Mouse (Mus musculus) lung, postnatal 14 days (tissue): Measurements from ENCODE around the gene Tmem51.
A peak's percentile ranks its signal among the peaks of the same experiment; 100 is the strongest.

Experiments
- DNase-seq: peaks from one replicate; pipeline ENCODE4 v3.0.0; 2021

Tmem51 gene

DNA sequence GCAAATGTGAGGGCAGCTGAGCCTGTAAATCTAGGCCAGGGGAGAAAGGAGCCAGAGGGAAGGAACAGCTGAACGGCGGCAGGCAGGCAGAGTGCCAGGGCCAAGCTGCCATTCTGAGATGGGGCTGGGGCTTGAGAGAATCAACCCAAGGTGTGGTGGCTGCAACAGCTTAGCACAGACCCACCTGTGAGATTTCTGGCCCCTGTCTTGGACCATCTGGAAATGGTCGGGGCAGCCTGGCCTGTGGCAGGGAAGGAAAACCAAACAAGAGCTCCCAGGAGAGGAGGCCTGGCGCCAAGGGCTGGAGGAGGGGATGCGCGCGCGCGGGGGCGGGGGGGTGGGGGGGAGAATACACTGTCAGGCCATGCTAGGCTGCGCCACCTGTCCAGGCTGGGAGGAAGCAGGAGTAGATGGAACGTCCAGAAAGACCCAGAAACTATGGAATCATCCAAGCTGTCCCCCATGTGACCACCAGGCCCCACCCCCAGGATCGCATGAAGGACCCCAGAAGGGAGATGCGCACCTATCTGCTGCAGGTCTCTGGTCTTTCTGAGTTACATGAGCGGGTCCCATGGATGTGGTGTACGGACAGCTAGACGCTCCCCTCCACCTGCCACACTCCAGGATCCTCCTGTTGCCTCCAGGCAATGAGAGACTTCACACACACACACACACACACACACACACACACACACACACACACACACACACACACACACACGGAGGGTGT is 3.0 kb downstream of the Tmem51 start:
- DNase-seq = peak; percentile 31

DNA sequence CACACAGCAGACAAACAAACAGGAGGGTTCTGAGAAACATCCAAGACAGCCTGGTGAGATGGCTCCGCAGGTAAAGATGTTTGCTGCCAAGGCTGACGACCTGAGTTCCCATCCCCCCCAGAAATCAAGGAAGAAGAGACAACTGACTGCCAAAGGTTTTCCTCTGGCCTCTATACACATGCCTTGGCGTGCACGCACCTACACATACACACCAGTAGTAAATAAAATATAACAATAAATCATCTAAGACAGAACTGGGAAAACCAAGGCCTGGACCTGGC is 3.7 kb downstream of the Tmem51 start:
- no peak for DNase-seq

DNA sequence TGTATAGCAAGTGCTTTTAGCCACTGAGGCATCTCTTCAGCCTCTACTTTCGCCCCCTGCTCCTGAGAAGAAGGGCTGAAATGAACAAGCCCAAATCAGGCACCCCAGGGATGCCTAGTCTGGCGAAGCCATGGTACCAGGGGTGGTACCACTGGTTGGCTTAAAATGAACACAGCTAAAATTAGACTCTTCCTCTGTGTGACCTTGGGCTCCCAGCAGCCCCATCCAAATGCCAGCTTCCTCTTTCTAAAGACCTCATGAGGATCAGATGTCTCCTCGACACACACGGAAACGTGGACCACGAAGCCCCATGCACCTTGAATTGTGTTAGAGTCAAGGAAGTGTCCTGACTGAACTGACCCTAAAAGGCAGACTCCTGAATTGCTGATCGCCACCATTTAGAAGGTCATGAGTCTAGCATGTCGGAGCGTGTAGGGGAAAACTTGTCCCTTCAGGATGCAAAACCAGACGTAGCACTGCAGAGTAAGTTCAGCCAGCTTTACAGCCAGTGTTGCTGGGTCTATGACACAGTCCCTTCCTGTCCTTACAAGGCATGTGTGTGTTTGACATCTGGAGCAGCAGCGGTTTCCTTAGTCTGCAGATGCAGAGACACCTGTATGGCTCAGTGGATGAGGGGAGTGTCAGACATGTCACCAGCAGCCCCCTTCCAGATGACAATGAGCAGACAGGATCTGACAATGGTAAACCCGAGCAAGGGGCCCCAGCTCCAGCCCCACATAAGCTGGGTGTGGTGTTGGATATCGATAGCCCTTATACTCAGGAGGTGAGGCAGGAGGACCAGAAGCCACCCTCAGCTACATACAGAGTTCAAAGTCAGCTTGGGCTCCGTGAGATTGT is 4.2 kb downstream of the Tmem51 start:
- no peak for DNase-seq

DNA sequence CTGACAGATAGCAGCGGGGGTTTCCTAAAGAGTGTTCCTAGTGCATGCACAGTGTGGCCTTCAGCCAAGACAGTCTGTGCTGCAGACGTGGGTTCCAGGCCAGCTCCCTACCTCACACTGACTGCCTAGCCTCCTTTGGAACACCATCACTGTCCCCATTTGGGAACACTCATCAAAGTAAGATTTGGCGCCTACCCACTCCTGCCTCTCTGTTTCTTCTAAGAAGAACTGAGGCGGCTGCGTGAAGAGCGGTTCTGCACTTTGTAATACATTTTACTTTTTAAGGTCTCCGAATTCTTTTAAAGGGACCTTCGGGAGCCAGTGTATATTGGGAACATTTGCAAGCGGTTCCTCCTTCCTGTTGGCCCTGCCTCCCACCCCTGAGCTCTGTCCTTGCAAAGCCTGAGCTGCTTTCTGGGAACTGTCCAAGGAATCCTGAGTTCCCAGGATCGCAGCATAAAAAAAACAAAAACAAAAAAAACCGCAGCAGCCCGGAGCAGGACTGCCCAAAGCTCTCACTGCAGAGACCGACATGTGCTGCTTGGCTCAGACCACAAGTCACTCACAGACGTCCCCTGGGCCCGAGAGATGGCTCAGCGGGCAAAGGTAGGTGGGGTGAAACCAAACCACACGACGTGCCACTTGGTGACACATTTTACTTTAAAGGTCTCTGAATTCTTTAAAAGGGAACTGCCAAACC is 6.4 kb downstream of the Tmem51 start:
- peak; percentile 38 for DNase-seq

DNA sequence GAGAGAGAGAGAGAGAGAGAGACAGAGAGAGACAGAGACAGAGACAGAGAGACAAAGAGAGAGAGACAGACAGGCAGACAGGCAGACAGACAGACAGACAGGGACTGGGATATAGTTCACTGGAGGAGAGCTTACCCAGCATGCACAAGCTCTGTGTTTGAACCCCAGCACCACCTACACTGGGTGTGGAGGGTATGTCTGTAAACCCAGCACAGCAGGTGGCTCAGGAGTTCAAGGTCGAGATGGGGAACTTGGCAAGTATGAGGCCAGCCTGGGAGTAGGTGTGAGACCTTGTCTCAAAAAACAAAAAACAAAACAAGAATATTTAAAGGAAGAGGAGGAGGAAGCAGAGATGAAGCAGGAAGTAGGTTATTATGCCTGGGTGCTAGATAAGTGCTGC is 7.2 kb downstream of the Tmem51 start:
- DNase-seq = no peak

DNA sequence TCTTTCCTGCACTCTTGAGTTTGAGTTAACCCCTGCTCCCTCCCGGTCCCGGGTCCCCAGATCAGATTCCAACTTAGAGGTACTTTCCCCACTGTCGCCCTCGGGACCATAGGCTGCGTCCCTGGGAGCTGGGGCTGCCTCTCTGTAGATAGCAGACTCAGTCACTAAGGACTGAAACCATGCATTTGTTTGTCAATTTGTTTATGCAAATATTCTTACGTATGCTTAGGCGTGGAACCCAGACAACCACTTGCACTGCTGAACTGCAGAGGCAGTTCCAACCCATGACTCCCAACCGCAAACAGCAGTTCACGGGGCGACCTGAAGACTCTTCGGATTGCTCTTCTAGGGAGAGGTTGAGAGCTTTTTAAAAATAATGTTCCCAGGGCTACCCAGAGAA is 8.2 kb downstream of the Tmem51 start:
- no peak for DNase-seq

DNA sequence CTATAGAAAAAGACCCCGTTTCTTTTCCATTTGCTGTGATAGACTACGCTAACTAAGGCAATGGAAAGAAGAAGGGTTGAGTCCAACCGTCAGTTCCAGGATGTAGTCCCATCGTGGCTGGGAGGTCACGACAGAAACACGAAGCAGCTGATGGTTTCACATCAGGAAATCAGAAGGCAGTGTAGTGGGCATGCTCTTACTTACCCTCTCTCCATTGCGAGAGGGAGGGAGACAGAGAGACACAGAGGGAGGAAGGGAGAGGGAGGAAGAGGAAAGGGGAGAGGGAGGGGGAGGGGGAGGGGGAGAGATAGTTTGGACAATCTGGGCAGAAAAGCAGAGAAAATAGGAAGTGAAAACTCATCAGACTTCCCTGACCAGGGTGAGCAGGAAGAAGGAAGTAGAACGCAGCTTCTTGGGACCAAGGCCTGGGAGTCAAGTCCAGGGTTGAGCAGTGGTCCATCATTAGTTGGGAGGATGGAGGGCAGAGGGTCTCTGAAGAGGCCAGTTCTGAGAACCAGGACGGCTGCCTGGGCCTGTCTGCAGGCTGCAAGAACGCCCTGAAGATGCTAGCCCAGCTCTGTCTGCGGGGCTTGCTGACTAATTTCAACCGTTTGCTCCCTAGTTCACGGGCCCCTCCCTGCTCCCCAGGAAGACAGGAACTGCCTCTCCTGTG is 9.9 kb downstream of the Tmem51 start:
- DNase-seq = no peak

DNA sequence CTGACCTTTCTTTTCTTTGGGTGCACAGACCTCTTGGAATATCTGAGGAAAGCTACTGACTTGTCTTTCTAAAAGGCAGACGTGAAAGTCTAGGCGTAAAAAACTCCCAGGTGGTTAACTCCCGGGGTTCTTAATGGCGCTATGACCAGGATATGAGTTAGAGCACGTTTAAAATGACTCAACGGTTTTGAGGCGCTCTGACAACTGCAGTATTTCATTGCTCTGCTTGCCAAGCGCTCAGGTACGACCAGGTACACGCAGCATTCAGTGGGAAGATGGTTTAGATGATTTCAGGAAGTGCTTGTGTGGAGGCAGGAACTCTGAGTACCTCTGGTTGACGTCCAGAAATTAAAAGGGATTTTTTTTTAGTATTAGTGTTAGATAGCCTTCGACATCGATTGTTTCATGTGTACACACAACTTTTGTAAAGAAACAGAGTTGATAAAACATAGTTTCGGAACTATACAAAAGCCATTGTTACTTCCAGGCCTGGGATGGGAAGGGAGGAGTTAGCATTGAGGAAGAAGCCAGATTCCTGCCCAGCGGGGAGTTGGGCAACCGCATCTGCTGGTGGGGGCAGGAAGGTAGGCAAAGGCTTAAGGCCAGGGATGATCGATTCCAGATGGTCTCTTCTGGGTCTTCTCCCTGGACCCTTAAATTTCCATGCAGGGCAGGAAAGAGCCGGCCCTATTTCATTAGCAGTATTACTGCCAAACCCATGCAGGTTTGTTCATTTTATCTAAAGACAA is 12.7 kb downstream of the Tmem51 start:
- no peak for DNase-seq

DNA sequence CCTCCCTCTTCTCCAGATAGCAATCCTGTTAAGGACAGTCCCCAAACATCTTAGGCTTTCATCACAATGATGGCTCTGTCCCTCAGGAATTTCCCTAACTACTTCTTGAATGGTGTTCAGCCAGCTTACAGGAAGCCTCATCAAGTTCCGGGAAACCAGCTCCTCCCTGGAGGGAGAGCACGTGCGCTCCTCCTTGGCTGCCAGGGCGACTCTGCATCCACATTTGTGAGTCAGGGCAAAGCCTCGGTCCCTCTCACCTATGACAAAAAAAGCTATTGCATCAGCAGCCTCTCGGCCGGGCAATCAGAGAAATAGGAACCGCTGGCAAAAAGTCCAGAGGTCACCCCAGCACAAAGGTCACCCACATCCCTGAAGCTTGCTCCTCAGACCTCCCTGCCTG is 13.3 kb downstream of the Tmem51 start:
- DNase-seq = no peak

DNA sequence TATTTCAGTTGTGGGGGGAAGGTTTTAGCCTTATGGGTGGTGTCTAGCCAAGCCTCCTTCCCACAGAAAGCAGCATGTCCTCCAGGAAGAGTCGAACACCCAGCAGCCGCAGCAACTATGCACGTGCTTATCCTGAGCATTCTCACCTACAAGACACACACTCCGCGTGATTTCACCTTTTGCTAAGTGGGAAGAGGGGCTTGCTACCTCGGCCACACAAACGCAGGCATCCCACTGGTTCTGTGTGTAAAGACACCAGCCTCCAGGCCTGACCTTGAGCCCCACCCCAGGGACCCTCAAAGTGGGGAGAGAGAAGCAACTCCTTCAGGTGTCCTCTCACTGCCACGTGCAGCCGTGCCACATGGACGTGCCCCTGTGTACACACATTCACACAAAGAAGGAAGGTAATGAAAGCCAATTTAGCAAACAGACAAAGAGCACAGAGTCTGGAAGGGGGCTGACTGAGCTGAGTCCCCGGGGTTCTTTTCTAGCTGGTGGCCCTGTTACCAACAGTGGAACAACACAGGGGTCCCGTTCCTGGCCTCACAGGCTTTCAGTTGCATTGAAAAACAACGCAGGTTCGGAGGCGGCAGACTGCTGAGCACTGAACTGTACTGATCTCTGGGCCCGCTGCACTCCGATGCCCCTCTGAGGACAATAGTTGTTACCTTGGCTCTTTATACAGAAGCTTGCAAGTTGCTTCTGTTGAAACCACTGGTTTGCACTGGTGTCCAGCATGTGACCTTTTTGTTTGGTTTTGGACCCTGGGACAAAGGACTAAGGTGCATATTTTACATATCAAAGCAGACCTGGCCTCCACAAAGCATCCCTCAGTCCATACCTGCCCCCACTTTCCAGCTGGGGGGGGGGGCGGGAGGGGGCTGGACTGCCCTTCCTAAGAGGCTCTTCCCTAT is 14.9 kb downstream of the Tmem51 start:
- no peak for DNase-seq

DNA sequence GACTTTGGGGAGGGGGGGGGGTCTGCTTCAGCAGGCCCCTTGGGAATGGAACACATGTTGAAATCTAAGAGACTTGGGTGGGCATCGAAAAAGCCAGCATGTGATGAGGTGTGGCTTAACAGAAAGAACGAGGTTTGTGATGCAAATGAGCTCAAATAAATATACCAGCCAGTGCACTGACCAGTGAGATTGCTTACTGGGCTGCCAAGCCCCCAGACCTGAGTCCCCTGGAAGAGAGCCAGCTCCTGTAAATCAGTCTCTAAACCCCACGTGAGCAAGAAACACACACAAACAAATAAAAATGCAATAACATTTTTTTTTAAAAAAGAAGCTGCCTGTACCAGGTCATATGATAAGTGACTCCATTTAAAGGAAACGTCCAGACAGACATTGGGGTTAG is 17.5 kb downstream of the Tmem51 start:
- no peak for DNase-seq

DNA sequence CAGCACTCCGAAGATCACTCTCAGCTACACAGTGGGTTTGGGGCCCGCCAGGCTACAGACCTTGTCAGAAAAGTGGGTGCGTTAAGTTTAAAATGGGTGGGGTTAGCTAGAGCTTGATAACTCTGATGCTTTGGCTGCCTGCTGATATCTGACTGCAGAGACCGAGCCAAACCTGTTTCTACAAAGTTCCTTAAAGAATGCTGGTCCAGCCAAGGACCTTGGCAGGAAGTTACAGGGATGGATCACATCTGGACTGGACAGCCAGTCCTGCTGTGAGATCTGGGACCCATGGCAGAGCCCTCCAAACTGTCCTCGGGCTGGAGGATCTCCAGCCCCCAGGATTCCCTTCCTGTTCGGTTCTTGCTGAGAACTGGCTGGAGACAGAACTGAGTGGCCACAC is 18.3 kb downstream of the Tmem51 start:
- peak; percentile 31 for DNase-seq

DNA sequence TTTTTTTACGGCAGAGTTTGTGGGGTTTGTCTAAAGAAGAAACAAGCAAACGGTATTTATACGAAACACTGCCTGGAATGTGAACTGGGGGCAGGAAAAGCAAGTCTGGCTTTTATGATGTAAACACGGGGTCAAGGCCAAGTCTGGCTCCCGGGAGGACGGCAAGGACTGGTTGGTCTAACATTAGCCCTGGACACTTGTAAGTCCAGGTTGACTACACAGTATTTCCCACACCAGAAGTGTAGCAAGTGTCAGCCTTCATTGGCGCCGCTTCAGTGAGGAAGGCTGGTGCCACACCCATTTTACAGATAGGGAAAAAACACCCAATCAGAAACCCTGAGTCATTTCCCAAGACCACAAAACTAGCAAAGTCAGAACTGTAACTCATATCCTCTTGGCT is 18.8 kb downstream of the Tmem51 start:
- peak; percentile 56 for DNase-seq

DNA sequence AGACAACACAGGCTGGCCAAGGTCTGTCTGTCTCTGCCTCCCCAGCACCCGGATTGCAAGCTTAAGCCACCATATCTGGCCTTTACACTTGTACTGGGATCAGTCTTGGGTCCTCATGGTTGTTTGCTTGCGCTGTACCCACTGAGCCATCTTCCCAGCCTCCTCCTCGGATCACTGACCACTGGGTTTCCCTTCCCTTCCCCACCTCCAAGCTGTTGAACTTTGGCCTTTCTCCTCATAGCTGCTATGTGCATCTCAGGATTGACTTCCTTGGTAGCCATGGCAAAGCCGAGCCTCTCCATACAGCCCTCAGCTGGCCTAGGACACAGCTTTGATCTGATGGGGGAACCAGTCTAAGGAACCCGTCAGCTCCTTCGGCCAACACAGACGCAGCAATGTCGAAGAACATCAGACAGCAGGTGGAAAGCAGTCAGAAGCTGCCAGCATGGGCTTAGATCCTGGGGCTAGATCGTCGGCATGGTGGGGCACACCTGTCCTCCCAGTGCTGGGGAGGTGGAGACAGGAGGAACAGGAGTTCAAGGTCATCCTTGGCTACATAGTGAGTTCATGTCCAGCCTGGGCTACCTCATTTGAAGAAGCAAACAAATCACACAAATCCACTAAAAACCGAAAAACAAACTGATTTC is 19.4 kb downstream of the Tmem51 start:
- DNase-seq = no peak

DNA sequence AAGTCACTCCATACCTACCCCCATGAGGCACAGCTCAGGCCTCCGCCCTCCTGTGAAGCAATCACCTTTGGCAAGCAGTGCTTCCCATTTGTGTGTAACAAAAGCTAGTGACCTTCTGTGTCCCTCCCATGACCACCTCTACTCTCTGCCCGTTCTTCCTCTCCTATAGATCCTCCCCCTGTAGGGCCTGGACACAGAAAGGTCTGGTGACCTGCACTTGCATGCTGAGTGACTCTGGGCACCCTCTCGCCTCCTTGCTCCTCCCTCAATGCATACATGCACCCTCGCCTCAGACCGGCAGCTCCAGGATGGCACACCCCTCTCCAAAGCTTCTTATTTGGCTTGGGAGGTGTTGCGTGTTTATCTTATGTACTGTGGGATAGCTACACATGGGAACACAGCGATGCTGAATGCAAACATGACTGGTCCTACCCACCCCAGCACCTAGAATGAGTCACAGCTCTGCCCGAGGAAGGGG is 21.0 kb downstream of the Tmem51 start:
- DNase-seq = peak; percentile 36

DNA sequence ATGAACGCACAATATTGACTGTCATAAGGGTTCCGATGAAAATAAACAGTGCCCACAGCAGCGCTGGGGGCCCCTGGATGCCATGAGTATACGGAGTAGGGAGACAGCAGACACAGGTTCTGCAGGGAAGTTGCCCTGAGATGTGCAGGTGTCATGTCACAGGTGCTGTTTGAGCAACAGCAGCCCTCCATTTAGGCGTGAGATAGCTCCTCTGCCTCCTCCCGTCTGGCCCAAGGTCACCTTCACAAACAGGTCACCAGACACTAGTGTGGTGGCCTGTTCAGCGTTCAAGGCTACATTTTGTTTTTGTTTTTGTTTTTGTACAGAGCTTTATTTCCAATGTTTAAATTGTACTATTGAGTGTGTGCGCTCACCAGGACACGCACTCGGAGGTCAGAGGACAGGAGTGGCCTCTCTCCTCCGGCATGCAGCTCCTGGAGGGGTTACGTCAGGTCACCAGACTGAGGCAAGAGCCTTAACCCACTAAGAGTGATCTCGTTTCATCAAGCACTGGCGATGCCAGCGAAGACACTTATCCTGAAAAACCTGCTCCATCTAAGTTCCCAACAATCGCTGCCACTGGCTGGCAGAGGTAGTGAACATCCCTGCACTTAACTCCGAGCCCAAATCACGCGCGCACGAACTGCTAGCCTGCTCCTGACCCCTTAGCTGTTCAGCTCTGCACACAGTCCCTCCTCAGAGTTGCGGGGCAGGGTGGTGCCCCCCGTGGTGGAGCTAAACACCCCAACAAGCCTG is 22.4 kb downstream of the Tmem51 start:
- no peak for DNase-seq

DNA sequence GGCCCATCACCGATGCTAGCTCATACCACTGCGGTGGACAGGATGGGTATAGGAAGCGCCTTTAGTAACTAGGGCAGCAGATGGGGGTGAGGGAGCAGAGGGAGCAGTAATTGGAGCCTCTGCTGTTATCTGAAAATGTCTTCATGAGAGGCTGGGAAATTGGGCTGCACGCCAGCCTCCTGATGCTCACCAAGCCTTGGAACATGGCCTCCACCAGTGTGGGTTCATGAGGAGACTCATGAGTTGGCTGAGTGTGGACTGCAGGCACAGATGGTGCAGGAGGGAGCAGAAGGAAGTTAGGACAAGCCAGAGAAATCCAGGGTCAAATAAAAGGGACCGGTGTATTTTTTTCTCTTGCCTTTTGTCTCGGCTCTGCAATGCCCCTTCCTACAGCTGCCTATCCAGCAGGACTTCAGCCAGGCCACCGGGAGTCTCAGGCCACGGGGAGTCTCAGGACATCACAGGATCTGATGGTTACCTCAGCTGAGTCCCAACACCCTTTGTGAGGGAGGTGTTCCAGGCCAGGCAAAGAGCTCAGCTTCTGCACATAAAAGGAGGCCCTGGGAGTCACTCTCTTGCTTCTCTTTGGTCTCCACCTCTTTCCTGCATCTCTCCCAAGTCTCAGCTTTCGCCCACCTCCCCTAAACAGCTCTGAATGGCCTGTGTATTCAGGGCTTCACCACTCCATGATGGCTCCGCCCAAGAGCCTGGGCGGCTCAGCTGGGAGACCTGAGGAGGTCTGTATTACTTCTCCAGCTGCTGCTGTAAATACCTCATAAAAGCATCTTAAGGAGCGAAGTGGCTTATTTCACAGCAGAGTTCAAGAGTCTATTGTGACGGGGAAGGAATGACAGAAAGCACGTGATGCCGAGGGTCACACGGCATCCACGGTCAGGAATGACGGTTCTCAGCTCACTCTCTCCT is 23.4 kb downstream of the Tmem51 start:
- no peak for DNase-seq

DNA sequence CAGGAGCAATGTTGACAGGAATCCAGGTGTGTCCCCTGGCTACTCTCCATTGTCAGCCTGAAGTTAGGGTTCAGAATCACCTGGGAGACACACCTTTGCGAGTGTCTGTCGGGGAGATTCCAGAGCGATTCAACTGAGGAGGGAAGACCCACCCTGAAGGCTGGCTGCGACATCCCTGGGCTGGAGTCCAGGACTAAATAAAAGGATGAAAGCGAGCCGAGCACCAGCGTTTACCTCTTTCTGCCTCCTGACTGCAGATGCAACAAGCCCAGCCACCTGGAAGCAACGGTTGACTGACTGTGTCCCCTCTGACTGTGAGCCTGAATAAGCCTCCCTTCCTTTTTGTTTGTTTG is 24.3 kb downstream of the Tmem51 start:
- no peak for DNase-seq
